Mouse (Mus musculus): ENCODE data around the gene 2210011C24Rik.

DNA sequence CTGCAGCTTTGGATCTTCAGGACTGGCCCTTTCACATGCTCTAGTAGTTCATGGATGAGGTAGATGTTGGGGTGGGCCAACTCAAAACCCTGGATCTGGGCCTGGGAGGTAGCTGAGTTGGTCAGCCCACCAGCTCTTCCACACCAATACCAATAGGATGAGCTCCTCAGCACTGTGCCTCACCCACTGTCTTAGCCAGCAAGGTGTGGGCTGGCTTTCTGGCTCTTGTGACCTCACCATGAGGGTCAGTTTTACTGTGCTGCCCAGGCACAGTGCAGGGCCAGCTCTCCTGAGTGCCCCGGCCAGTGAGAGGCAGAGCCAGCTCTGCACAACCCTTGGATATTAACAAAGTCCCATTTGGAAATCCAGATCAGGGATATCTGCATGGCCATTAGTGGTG lies 45.9 kb upstream of the 2210011C24Rik start:
- TF ChIP-seq CTCF (IDR thresholded peaks at IDR 0.05) (no peak), EP300 (IDR thresholded peaks at IDR 0.05) (no peak)

All from lung, postnatal 0 days (tissue).